Comparison of ENCODE assay signal across 8 mouse cellular contexts in the genomic region with DNA sequence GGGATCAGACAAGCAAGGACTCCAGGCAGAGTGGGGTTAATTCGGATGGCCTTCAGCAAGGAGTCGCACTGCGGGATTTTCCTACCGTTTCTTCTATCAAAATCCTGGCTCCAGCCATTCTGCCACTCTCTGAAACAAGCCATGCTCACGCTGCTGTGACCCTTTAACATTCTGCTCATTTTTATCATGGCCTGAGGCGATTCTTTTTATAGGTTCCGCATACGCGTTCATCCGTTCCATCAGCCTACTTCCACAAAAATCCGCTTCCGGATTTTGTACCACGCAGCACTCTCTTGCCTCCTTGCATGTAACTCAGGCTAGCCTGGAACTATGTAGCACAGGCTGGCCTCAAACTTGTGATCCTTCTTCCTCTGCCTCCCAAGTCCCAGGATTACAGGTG. TPM values are rescaled to one million over a fixed set of nuclear protein-coding genes. Genes with fewer than 3 reads are reported as not detected.
DNase-seq lines count a peak whose midpoint lies in the region; ATAC-seq lines count a peak whose summit lies in the region.

No protein-coding gene starts in this region.

- H3K4me3 ChIP-seq in heart, embryonic 10.5 days: peak overlapping the region; percentile 74
- peak overlapping the region; percentile 57 for H3K4me3 ChIP-seq in intestine, embryonic 15.5 days (replicated peaks)
- H3K4me3 ChIP-seq in midbrain, embryonic 10.5 days: peak overlapping the region; percentile 71

- no peak; the same call in 1 of the 2 replicates for ATAC-seq in intestine, embryonic 15.5 days

- 4% methylated on average over 13 of the region's 13 CpGs for WGBS in heart, embryonic 10.5 days
- 2% methylated on average over 13 of the region's 13 CpGs for WGBS in intestine, embryonic 15.5 days
- WGBS in midbrain, embryonic 10.5 days: 6% methylated on average over 13 of the region's 13 CpGs

- H3K9ac ChIP-seq in intestine, embryonic 15.5 days: peak overlapping the region; percentile 61

- DNase-seq in heart, embryonic 10.5 days (ENCODE audit: low spot score): no peak
- no peak for DNase-seq in heart, postnatal 4 days
- peak; percentile 43 for DNase-seq in CD4-positive helper T cell, adult 2 months (ENCODE audit: low read depth, low spot score)
- peak; percentile 60 for DNase-seq in embryo, embryonic 11 days
- DNase-seq in midbrain, embryonic 10.5 days (ENCODE audit: low spot score): no peak
- no peak for DNase-seq in gastrocnemius, adult 8-10 months (ENCODE audit: low spot score in 2 of 2)
- DNase-seq in thymus, postnatal 25 days: no peak

- H3K9me3 ChIP-seq in heart, embryonic 10.5 days: no peaks in the 10 kb centered on the region
- no peaks in the 10 kb centered on the region for H3K9me3 ChIP-seq in intestine, embryonic 15.5 days
- no peaks in the 10 kb centered on the region for H3K9me3 ChIP-seq in midbrain, embryonic 10.5 days (replicated peaks)

- peak overlapping the region; percentile 96 for H3K4me2 ChIP-seq in intestine, embryonic 15.5 days (replicated peaks)

- peaks cover 10% of the 10 kb centered on the region for H3K36me3 ChIP-seq in heart, embryonic 10.5 days
- no peaks in the 10 kb centered on the region for H3K36me3 ChIP-seq in intestine, embryonic 15.5 days
- H3K36me3 ChIP-seq in midbrain, embryonic 10.5 days: no peaks in the 10 kb centered on the region

- peaks cover 58% of the 10 kb centered on the region for H3K27me3 ChIP-seq in heart, embryonic 10.5 days (ENCODE audit: insufficient read depth, poor library complexity, severe bottlenecking)
- no peaks in the 10 kb centered on the region for H3K27me3 ChIP-seq in intestine, embryonic 15.5 days (replicated peaks)
- peaks cover 39% of the 10 kb centered on the region for H3K27me3 ChIP-seq in midbrain, embryonic 10.5 days (ENCODE audit: low read depth, poor library complexity, severe bottlenecking)

- H3K4me1 ChIP-seq in heart, embryonic 10.5 days: peaks cover 9% of the 10 kb centered on the region
- H3K4me1 ChIP-seq in intestine, embryonic 15.5 days (replicated peaks): peaks cover 16% of the 10 kb centered on the region
- H3K4me1 ChIP-seq in midbrain, embryonic 10.5 days: peaks cover 21% of the 10 kb centered on the region

- H3K27ac ChIP-seq in heart, embryonic 10.5 days: peak overlapping the region; percentile 92
- H3K27ac ChIP-seq in intestine, embryonic 15.5 days: peak overlapping the region; percentile 93
- H3K27ac ChIP-seq in midbrain, embryonic 10.5 days (replicated peaks): peak overlapping the region; percentile 95

RNA-seq across cellular contexts. Expression of a gene that starts 0.5 kb away (rescaled TPM):
- 4.5 and 5.8 TPM in 2 replicates for polyA plus RNA-seq in heart, embryonic 10.5 days (2016; fragmentation: Nextera tagmentation; extraction: Ambion mirVana)
- 1 to 10 TPM; 3.0 to 3.6 TPM for total RNA-seq in heart, postnatal 4 days (2021)
- polyA plus RNA-seq in intestine, embryonic 15.5 days (2015; fragmentation: Nextera tagmentation; extraction: Ambion mirVana): 6.7 and 7.7 TPM in 2 replicates
- polyA plus RNA-seq in midbrain, embryonic 10.5 days (2016; fragmentation: Nextera tagmentation; extraction: Ambion mirVana): 8.7 and 10.5 TPM in 2 replicates
- 1 to 10 TPM; 4.2 to 6.0 (median 5.5) TPM for total RNA-seq in gastrocnemius, adult 8-10 months (2022)

RNA-seq across cellular contexts. Expression of a gene that starts 40.7 kb away (rescaled TPM):
- 9.0 and 23.0 TPM in 2 replicates for polyA plus RNA-seq in heart, embryonic 10.5 days (2016; fragmentation: Nextera tagmentation; extraction: Ambion mirVana)
- total RNA-seq in heart, postnatal 4 days (2021): 10 to 100 TPM; 74.7 to 79.8 TPM
- polyA plus RNA-seq in intestine, embryonic 15.5 days (2015; fragmentation: Nextera tagmentation; extraction: Ambion mirVana): 12.0 and 14.7 TPM in 2 replicates
- polyA plus RNA-seq in midbrain, embryonic 10.5 days (2016; fragmentation: Nextera tagmentation; extraction: Ambion mirVana): 4.2 and 6.4 TPM in 2 replicates
- 10 to 100 TPM; 23.8 to 35.6 (median 30.0) TPM for total RNA-seq in gastrocnemius, adult 8-10 months (2022)

Comparison
In these comparisons a context has a peak if more than half of its experiments do, and no peak if none do; other contexts are left out.
1. DNase-seq: peak in CD4-positive helper T cell, adult 2 months (single experiment) and embryo, embryonic 11 days (single experiment); none in heart, embryonic 10.5 days (single experiment), heart, postnatal 4 days (single experiment), midbrain, embryonic 10.5 days (single experiment), gastrocnemius, adult 8-10 months (0 of 2) and thymus, postnatal 25 days (single experiment).
2. Peak in every context shown above with its lines, with median percentiles within 50 percentile points of each other: H3K27ac ChIP-seq and H3K4me3 ChIP-seq.